Mouse (Mus musculus): Measurements from ENCODE around the gene Rin2.
A peak's percentile ranks its signal among the peaks of the same experiment; 100 is the strongest.

Gene Rin2

GRCm38 (mm10) chr2:145730189-145730880 is 55.3 kb downstream of the Rin2 start:
- DNase-seq (ENCODE audit: low read depth, low spot score) = no peak

- DNase-seq (ENCODE audit: low read depth, low spot score) = no peak
These were observed 55.9 kb downstream of the Rin2 start for GRCm38 (mm10) chr2:145730905-145731304.

- no peak for DNase-seq (ENCODE audit: low read depth, low spot score)
These were observed 60.1 kb downstream of the Rin2 start for GRCm38 (mm10) chr2:145735079-145735478.

GRCm38 (mm10) chr2:145736543-145736942 is 61.5 kb downstream of the Rin2 start:
- no peak for DNase-seq (ENCODE audit: low read depth, low spot score)

- no peak for DNase-seq (ENCODE audit: low read depth, low spot score)
These were observed 62.2 kb downstream of the Rin2 start for GRCm38 (mm10) chr2:145737196-145737595.

GRCm38 (mm10) chr2:145740729-145741128 is 65.7 kb downstream of the Rin2 start:
- no peak for DNase-seq (ENCODE audit: low read depth, low spot score)

- peak; percentile 11 for DNase-seq (ENCODE audit: low read depth, low spot score)
These were observed 68.0 kb downstream of the Rin2 start for GRCm38 (mm10) chr2:145742795-145743710.

- DNase-seq (ENCODE audit: low read depth, low spot score) = no peak
These were observed 71.4 kb downstream of the Rin2 start for GRCm38 (mm10) chr2:145746406-145746805.

GRCm38 (mm10) chr2:145749645-145750044 is 74.6 kb downstream of the Rin2 start:
- no peak for DNase-seq (ENCODE audit: low read depth, low spot score)

GRCm38 (mm10) chr2:145752572-145752971 is 77.6 kb downstream of the Rin2 start:
- no peak for DNase-seq (ENCODE audit: low read depth, low spot score)

- DNase-seq (ENCODE audit: low read depth, low spot score) = no peak
These were observed 79.0 kb downstream of the Rin2 start for GRCm38 (mm10) chr2:145753973-145754372.

- DNase-seq (ENCODE audit: low read depth, low spot score) = no peak
These were observed 81.1 kb downstream of the Rin2 start for GRCm38 (mm10) chr2:145755864-145756822.

GRCm38 (mm10) chr2:145760121-145760520 is 85.1 kb downstream of the Rin2 start:
- DNase-seq (ENCODE audit: low read depth, low spot score) = no peak

- DNase-seq (ENCODE audit: low read depth, low spot score) = no peak
These were observed 86.4 kb downstream of the Rin2 start for GRCm38 (mm10) chr2:145761436-145761835.

GRCm38 (mm10) chr2:145769964-145770363 is 94.9 kb downstream of the Rin2 start:
- no peak for DNase-seq (ENCODE audit: low read depth, low spot score)

- DNase-seq (ENCODE audit: low read depth, low spot score) = no peak
These were observed 95.9 kb downstream of the Rin2 start for GRCm38 (mm10) chr2:145770730-145771536.

GRCm38 (mm10) chr2:145783247-145783646 is 108.2 kb downstream of the Rin2 start:
- no peak for DNase-seq (ENCODE audit: low read depth, low spot score)

GRCm38 (mm10) chr2:145784246-145784935 is 109.4 kb downstream of the Rin2 start:
- DNase-seq (ENCODE audit: low read depth, low spot score) = no peak

- no peak for DNase-seq (ENCODE audit: low read depth, low spot score)
These were observed 109.9 kb downstream of the Rin2 start for GRCm38 (mm10) chr2:145784964-145785363.

Data from embryo, embryonic 11.5 days (tissue).